Mouse (Mus musculus): ENCODE results near the gene Olfr132. TPM values are rescaled to one million over a fixed set of nuclear protein-coding genes. Genes with fewer than 3 reads are reported as not detected.
"Not testable (repeated sequence)": the region's sequence is repeated elsewhere in the genome, so short reads cannot be mapped to it uniquely, and the experiment has no call there.

Gene Olfr132
- not detected in 2 replicates for total RNA-seq (2017)

DNA sequence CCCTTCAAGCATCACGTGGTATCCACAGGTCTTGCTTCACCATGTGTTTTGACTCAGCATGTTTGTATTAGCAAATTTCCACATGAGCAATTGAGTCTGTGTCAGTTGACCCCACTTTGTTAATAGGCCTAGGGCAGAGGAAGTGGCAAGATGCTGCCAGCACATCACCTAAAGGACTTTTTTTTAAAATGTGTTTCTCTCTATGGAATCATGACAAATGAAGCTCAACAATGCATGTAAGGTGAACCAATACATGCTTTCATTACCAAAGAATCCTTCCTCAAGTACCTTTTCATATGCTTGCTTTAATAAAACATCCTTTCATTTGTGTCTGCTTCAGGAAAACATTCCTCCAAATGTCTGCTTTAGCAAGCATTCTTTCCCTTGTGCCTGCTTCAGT, at the start of gene Olfr132:
TSS of gene Olfr132 (minus strand) at position 101 of the 400 bp plus-strand sequence.
- no peak for ATAC-seq (ENCODE audit: extremely low read depth, insufficient number of reproducible peaks, low FRiP score, poor library complexity, severe bottlenecking)

DNA sequence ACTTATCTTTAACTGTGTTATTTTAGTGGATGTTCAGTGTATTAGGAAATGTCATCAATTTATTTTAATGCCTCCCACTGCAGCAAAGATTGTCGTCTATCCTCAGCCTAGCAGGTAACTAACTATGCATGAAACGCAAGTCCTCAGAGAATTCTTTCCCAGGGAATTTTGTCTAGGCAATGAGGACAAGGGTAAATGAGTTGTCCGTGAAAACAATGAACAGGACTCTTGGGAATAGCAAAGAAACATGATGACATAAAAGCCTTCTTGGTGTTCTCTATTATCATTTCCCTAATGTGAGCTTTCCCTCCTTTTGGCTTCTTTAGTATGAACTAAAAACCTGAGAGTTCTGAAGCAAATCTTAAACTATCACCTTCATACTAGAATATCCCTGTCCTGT, 36.8 kb upstream of the Olfr132 start, which contains the start of gene Olfr134:
TSS of gene Olfr134 (plus strand) at position 301 of the 400 bp plus-strand sequence.
- ATAC-seq (ENCODE audit: extremely low read depth, insufficient number of reproducible peaks, low FRiP score, poor library complexity, severe bottlenecking): no peak

DNA sequence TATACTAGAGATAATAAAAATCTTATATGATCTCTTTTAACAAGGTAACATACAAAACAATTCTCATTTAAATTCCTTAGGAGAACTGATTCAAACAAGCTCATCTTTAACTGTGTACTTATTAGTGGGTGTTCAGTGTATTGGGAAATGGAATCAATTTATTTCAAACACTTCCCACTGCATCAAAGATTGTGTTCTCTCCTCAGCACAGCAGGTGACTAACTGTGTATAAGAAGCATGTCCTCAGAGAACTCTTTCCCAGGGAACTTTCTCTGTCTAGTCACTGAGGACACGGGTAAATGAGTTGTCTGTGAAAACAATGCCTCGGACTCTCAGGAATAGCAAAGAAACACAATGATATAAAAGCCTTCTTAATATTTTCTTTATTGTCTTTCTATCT, 10.7 kb upstream of the Olfr132 start, which contains the start of gene Olfr133:
TSS of gene Olfr133 (plus strand) at position 301 of the 400 bp plus-strand sequence.
- ATAC-seq (ENCODE audit: extremely low read depth, insufficient number of reproducible peaks, low FRiP score, poor library complexity, severe bottlenecking): no peak

DNA sequence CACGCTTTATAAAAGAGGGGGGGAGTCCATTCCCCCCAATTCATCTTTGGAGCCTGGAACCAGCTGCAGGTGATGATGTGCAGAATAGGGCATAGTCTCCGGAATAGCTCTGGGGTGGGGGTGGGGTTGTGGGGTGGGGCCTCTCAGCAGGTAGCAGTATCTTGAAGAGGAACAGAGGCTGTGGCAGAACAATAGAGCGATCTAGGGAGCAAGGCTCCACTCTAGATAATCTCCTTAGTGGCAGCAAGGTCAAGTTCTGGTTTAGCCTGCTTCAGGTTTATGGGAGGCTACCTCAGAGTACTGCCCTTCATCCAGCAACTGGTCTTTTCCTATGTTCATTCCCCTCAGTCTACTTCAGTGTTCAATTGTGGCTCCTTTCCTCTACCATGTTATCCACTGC, 9.0 kb downstream of the Olfr132 start:
- ATAC-seq (ENCODE audit: extremely low read depth, insufficient number of reproducible peaks, low FRiP score, poor library complexity, severe bottlenecking): not testable (repeated sequence)

DNA sequence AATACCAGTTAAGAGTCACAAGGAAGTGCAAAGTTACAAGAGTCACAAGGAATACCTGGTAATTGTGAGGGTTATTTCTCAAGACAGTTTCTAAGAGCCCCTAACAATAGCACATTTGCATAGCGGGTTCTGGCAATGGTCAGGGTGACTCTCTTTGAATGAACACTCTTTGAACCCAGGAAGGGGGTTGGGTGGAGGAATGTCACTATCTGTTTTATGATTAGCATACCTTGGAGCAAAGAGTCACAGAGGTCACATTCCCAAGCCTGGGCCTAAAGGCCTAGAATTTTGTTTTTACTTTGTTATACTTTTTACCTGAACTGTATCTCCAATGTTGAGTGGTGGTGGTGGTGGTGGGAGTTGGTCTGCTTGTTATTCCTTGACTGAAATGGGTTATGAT, 10.1 kb downstream of the Olfr132 start:
- not testable (repeated sequence) for ATAC-seq (ENCODE audit: extremely low read depth, insufficient number of reproducible peaks, low FRiP score, poor library complexity, severe bottlenecking)

DNA sequence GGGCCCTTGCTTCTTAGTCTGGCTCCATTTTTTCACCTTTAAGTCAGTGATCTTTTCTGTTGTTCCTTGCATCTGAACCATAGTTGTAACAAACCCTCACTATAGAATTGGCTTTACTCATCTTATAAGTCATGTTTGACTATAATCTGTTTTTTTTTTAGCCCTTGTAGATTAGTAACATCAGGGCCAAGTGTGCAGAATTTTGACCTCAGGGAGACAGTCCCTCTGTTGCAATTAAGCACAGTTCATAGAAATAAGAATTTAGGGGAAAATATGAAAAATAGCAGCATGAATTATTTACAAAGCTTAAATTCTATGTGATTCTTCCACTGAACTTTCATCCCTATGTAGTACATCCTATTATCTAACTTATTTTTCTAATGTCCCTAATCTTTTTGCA, 45.7 kb downstream of the Olfr132 start, which contains the start of gene Olfr131:
TSS of gene Olfr131 (minus strand) at position 101 of the 400 bp plus-strand sequence.
- ATAC-seq (ENCODE audit: extremely low read depth, insufficient number of reproducible peaks, low FRiP score, poor library complexity, severe bottlenecking): no peak

DNA sequence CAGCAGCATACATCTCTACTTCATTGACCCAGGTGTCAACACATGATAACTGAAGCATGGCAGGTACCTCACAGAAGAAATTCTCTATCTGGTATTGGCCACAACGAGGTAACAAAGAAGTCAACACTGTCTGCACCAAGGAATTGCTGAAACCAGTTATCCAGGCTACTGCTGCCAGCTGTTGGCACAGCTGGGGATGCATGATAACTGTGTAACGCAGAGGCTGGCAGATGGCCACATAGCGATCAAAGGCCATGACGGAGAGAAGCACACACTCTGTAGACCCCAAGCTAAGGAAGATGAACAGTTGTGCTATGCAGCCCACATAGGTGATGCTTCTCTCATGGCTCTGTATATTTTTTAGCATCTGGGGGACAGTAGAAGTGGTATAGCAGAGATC, 52.0 kb downstream of the Olfr132 start:
- no peak for ATAC-seq (ENCODE audit: extremely low read depth, insufficient number of reproducible peaks, low FRiP score, poor library complexity, severe bottlenecking)

Other genes with a start within 250 kb of the Olfr132 start
- 0.12 TPM in 1 of 2 replicates, not detected in the other for gene Olfr127, start 234.1 kb downstream of the Olfr132 start, total RNA-seq (2017)
- not detected in 2 replicates for gene Olfr128, start 214.0 kb downstream of the Olfr132 start, total RNA-seq (2017)
- gene Olfr761, start 181.4 kb downstream of the Olfr132 start, total RNA-seq (2017): not detected in 2 replicates
- gene Olfr129, start 74.4 kb downstream of the Olfr132 start, total RNA-seq (2017): 0.12 TPM in 1 of 2 replicates, not detected in the other
- gene Olfr130, start 70.6 kb downstream of the Olfr132 start, total RNA-seq (2017): not detected in 2 replicates
- not detected in 2 replicates for gene Olfr131, start 45.8 kb downstream of the Olfr132 start, total RNA-seq (2017)
- gene Olfr133, start 10.8 kb upstream of the Olfr132 start, total RNA-seq (2017): not detected in 2 replicates
- gene Olfr134, start 36.9 kb upstream of the Olfr132 start, total RNA-seq (2017): not detected in 2 replicates
- 1.4 TPM in 1 of 2 replicates, not detected in the other for gene Olfr135, start 69.8 kb upstream of the Olfr132 start, total RNA-seq (2017)
- not detected in 2 replicates for gene Olfr138, start 126.5 kb upstream of the Olfr132 start, total RNA-seq (2017)
- gene Olfr137, start 173.0 kb upstream of the Olfr132 start, total RNA-seq (2017): 0.81 TPM in 1 of 2 replicates, not detected in the other
- gene Olfr136, start 195.3 kb upstream of the Olfr132 start, total RNA-seq (2017): 0.25 TPM in 1 of 2 replicates, not detected in the other